Mouse (Mus musculus): Measurements from ENCODE around the gene Fbxo44. TPM values are rescaled to one million over a fixed set of nuclear protein-coding genes. Genes with fewer than 3 reads are reported as not detected.
A peak's percentile ranks its signal among the peaks of the same experiment; 100 is the strongest.

Gene Fbxo44
- total and polyA plus RNA-seq, 3 experiments = 2.3 to 6.2 TPM; not detected in 1

DNA sequence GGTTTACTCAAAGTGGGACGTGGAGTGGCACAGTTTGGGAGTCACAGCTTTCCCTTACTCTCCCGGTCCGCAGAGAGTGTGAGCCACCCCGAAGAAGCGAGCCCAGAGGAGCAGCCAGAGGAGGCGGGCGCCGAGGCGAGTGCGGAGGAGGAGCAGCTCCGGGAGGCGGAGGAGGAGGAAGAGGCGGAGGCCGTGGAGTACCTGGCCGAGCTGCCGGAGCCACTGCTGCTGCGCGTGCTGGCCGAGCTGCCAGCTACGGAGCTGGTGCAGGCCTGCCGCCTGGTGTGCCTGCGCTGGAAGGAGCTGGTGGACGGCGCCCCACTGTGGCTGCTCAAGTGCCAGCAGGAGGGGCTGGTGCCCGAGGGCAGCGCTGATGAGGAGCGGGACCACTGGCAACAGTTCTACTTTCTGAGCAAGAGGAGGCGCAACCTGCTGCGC, 3.7 kb upstream of the Fbxo44 start:
- Histone ChIP-seq H3K4me3 (ENCODE audit: control insufficient read depth in 1 of 2, insufficient read depth in 1 of 2, low read depth in 2 of 2, low read length in 2 of 2) (peak overlapping the region; percentile 35 to 56), H3K27ac (ENCODE audit: control insufficient read depth, low read depth, low read length) (no peak overlapping the region), H3K27me3 (ENCODE audit: control insufficient read depth in 1 of 2, insufficient read depth in 2 of 2, low read length in 2 of 2) (no peaks in the 10 kb centered on the region; a peak in 1 of 4 replicates), H3K4me1 (ENCODE audit: control insufficient read depth in 1 of 2, insufficient read depth in 2 of 2, low read length in 2 of 2) (peaks cover 0 to under 1% of the 10 kb centered on the region in 2 experiments; a peak in 2 of 4 replicates), H3K9me3 (replicated peaks; ENCODE audit: insufficient read depth, low read length) (no peaks in the 10 kb centered on the region), H3K9ac (ENCODE audit: control insufficient read depth, low read depth, low read length, poor library complexity, severe bottlenecking) (peak overlapping the region; percentile 56; the same call in 1 of the 2 replicates), H3K36me3 (ENCODE audit: control insufficient read depth in 1 of 2, insufficient read depth in 2 of 2, low read length in 2 of 2) (no peaks in the 10 kb centered on the region), H3K79me2 (ENCODE audit: control insufficient read depth, insufficient read depth, low read length, poor library complexity) (no peaks in the 10 kb centered on the region; the same call in 1 of the 2 replicates)
- peak; percentile 74 for DNase-seq (ENCODE audit: low read depth, low spot score)
- TF ChIP-seq CHD2 (IDR thresholded peaks at IDR 0.05; ENCODE audit: low read length) = no peak
- TF ChIP-seq GATA1 (IDR thresholded peaks at IDR 0.05; ENCODE audit: low read depth, low read length) = no peak
- TF ChIP-seq RAD21 (IDR thresholded peaks at IDR 0.05; ENCODE audit: low read depth, low read length) = peak; percentile 59
- no peak for TF ChIP-seq MYB (IDR thresholded peaks at IDR 0.05; ENCODE audit: low read depth, low read length)
- no peak for TF ChIP-seq ZKSCAN1 (IDR thresholded peaks at IDR 0.05; ENCODE audit: low read depth, low read length)
- no peak for TF ChIP-seq MAFK (IDR thresholded peaks at IDR 0.05; ENCODE audit: borderline replicate concordance, low read depth, low read length)
- TF ChIP-seq MAX (IDR thresholded peaks at IDR 0.05; ENCODE audit: low read length) = no peak
- TF ChIP-seq POLR2A (IDR thresholded peaks at IDR 0.05; ENCODE audit: control insufficient read depth in 1 of 2, insufficient read depth in 1 of 2, low read depth in 1 of 2, low read length in 2 of 2, poor library complexity in 1 of 2) = no peak
- TF ChIP-seq ETS1 (IDR thresholded peaks at IDR 0.05; ENCODE audit: low read depth, low read length) = no peak
- no peak for TF ChIP-seq ZNF384 (IDR thresholded peaks at IDR 0.05; ENCODE audit: low read depth, low read length)
- TF ChIP-seq TAL1 (IDR thresholded peaks at IDR 0.05; ENCODE audit: low read length) = no peak
- TF ChIP-seq HCFC1 (IDR thresholded peaks at IDR 0.05; ENCODE audit: low read depth, low read length) = no peak
- peak; percentile 74 for TF ChIP-seq SMC3 (IDR thresholded peaks at IDR 0.05; ENCODE audit: low read depth, low read length)
- TF ChIP-seq ZC3H11A (IDR thresholded peaks at IDR 0.05; ENCODE audit: low read depth, low read length) = peak; percentile 66
- TF ChIP-seq NRF1 (IDR thresholded peaks at IDR 0.05; ENCODE audit: insufficient read depth, low read depth, low read length, poor library complexity, severe bottlenecking) = peak; percentile 51; the same call in 1 of the 2 replicates
- no peak for TF ChIP-seq MYC (IDR thresholded peaks at IDR 0.05; ENCODE audit: low read depth, low read length)
- no peak for TF ChIP-seq JUND (IDR thresholded peaks at IDR 0.05; ENCODE audit: low read depth, low read length)
- no peak for TF ChIP-seq POLR2AphosphoS5 (IDR thresholded peaks at IDR 0.05; ENCODE audit: borderline replicate concordance, low read depth, low read length)
- no peak for TF ChIP-seq TBP (IDR thresholded peaks at IDR 0.05; ENCODE audit: low read depth, low read length)
- TF ChIP-seq NELFE (IDR thresholded peaks at IDR 0.05; ENCODE audit: low read depth, low read length) = no peak
- TF ChIP-seq MEF2A (IDR thresholded peaks at IDR 0.05; ENCODE audit: extremely low read depth, insufficient replicate concordance, low read depth, low read length, poor library complexity, severe bottlenecking) = no peak
- TF ChIP-seq EP300 (IDR thresholded peaks at IDR 0.05; ENCODE audit: low read depth in 1 of 2, low read length in 2 of 2) = no peak
- no peak for TF ChIP-seq SIN3A (IDR thresholded peaks at IDR 0.05; ENCODE audit: low read length)
- TF ChIP-seq MXI1 (IDR thresholded peaks at IDR 0.05; ENCODE audit: low read depth, low read length) = peak; percentile 32; the same call in 1 of the 2 replicates
- no peak for TF ChIP-seq TCF12 (IDR thresholded peaks at IDR 0.05; ENCODE audit: low read depth, low read length)
- no peak for TF ChIP-seq CHD1 (IDR thresholded peaks at IDR 0.05; ENCODE audit: low read depth, low read length)
- TF ChIP-seq GABPA (IDR thresholded peaks at IDR 0.05; ENCODE audit: low read depth, low read length) = no peak
- no peak for TF ChIP-seq POLR2AphosphoS2 (IDR thresholded peaks at IDR 0.05; ENCODE audit: low read length)
- TF ChIP-seq UBTF (IDR thresholded peaks at IDR 0.05; ENCODE audit: borderline replicate concordance, insufficient read depth, low read depth, low read length) = 0 out of 2 replicates have a peak, but pooled peaks have one; percentile 86
- no peak for TF ChIP-seq RCOR1 (IDR thresholded peaks at IDR 0.05; ENCODE audit: low read depth, low read length)
- TF ChIP-seq E2F4 (IDR thresholded peaks at IDR 0.05; ENCODE audit: borderline replicate concordance, low read depth, low read length) = no peak
- TF ChIP-seq MAZ (IDR thresholded peaks at IDR 0.05; ENCODE audit: low read depth, low read length) = no peak; the same call in 1 of the 2 replicates
- peak; percentile 37 to 83 (median 78) for TF ChIP-seq CTCF (IDR thresholded peaks at IDR 0.05 in 2 of 3, conservative IDR thresholded peaks at IDR 0.05 in 1 of 3; ENCODE audit: control insufficient read depth in 1 of 3, insufficient read depth in 1 of 3, low read depth in 2 of 3, low read length in 3 of 3, poor library complexity in 1 of 3, severe bottlenecking in 1 of 3)
- TF ChIP-seq KAT2A (conservative IDR thresholded peaks at IDR 0.05; ENCODE audit: low read depth, low read length) = no peak
- no peak for TF ChIP-seq BHLHE40 (IDR thresholded peaks at IDR 0.05; ENCODE audit: borderline replicate concordance, low read depth, low read length)
- TF ChIP-seq ELF1 (IDR thresholded peaks at IDR 0.05; ENCODE audit: low read depth, low read length) = no peak
- no peak for TF ChIP-seq USF2 (IDR thresholded peaks at IDR 0.05; ENCODE audit: borderline replicate concordance in 1 of 2, insufficient read depth in 1 of 2, low read depth in 1 of 2, low read length in 2 of 2)
- no peak for TF ChIP-seq USF1 (IDR thresholded peaks at IDR 0.05; ENCODE audit: low read depth, low read length)
